Mouse (Mus musculus): ENCODE data around the gene Cxcr2. TPM values are rescaled to one million over a fixed set of nuclear protein-coding genes. Genes with fewer than 3 reads are reported as not detected.

Gene Cxcr2
- polyA plus RNA-seq, 1 experiment from 2014 or later = 0.10 TPM

GRCm38 (mm10) chr1:74179624-74180408 lies 26.0 kb downstream of the Cxcr2 start:
- Histone ChIP-seq H3K4me2 (replicated peaks) (no peak overlapping the region), H3K4me1 (no peaks in the 10 kb centered on the region), H3K9me3 (no peaks in the 10 kb centered on the region), H3K4me3 (no peak overlapping the region), H3K27ac (replicated peaks) (no peak overlapping the region), H3K36me3 (no peaks in the 10 kb centered on the region), H3K9ac (replicated peaks) (no peak overlapping the region), H3K27me3 (no peaks in the 10 kb centered on the region)
- WGBS = 67% methylated on average over 9 of the region's 9 CpGs
- no peak for ATAC-seq (ENCODE audit: low FRiP score, low read depth)

- Histone ChIP-seq H3K4me1 (no peaks in the 10 kb centered on the region), H3K4me2 (replicated peaks) (no peak overlapping the region), H3K36me3 (no peaks in the 10 kb centered on the region), H3K9me3 (no peaks in the 10 kb centered on the region), H3K27ac (replicated peaks) (no peak overlapping the region), H3K9ac (replicated peaks) (no peak overlapping the region), H3K4me3 (no peak overlapping the region), H3K27me3 (no peaks in the 10 kb centered on the region)
- 85% methylated on average over 2 of the region's 2 CpGs for WGBS
- no peak for ATAC-seq (ENCODE audit: low FRiP score, low read depth)
Observed at GRCm38 (mm10) chr1:74181462-74181861, 27.7 kb downstream of the Cxcr2 start.

GRCm38 (mm10) chr1:74183006-74183405 lies 29.2 kb downstream of the Cxcr2 start:
- ATAC-seq (ENCODE audit: low FRiP score, low read depth) = no peak
- WGBS = 75% methylated on average over 2 of the region's 2 CpGs
- no peaks in the 10 kb centered on the region for H3K36me3 ChIP-seq

GRCm38 (mm10) chr1:74190471-74190870 lies 36.7 kb downstream of the Cxcr2 start:
- no peak overlapping the region for H3K4me2 ChIP-seq (replicated peaks)
- H3K4me3 ChIP-seq = no peak overlapping the region
- H3K27me3 ChIP-seq = peaks cover 2% of the 10 kb centered on the region; the same call in 1 of the 2 replicates
- H3K36me3 ChIP-seq = no peaks in the 10 kb centered on the region
- no peaks in the 10 kb centered on the region for H3K9me3 ChIP-seq
- H3K27ac ChIP-seq (replicated peaks) = no peak overlapping the region
- ATAC-seq (ENCODE audit: low FRiP score, low read depth) = no peak
- H3K4me1 ChIP-seq = no peaks in the 10 kb centered on the region
- H3K9ac ChIP-seq (replicated peaks) = no peak overlapping the region
- 83% methylated on average over 7 of the region's 7 CpGs for WGBS

More at GRCm38 (mm10) chr1:74183006-74183405, 29.2 kb downstream of the Cxcr2 start:
- Histone ChIP-seq H3K27ac (replicated peaks) (no peak overlapping the region), H3K4me3 (no peak overlapping the region), H3K4me2 (replicated peaks) (no peak overlapping the region), H3K9ac (replicated peaks) (no peak overlapping the region), H3K9me3 (no peaks in the 10 kb centered on the region), H3K4me1 (no peaks in the 10 kb centered on the region), H3K27me3 (no peaks in the 10 kb centered on the region)

GRCm38 (mm10) chr1:74192711-74193110 lies 38.9 kb downstream of the Cxcr2 start:
- 80% methylated on average over 2 of the region's 2 CpGs for WGBS
- no peaks in the 10 kb centered on the region for H3K9me3 ChIP-seq
- ATAC-seq (ENCODE audit: low FRiP score, low read depth) = no peak
- H3K27ac ChIP-seq (replicated peaks) = no peak overlapping the region
- no peaks in the 10 kb centered on the region for H3K36me3 ChIP-seq
- H3K4me3 ChIP-seq = no peak overlapping the region
- H3K4me1 ChIP-seq = no peaks in the 10 kb centered on the region
- H3K27me3 ChIP-seq = peaks cover 16% of the 10 kb centered on the region
- no peak overlapping the region for H3K4me2 ChIP-seq (replicated peaks)
- no peak overlapping the region for H3K9ac ChIP-seq (replicated peaks)

- H3K4me2 ChIP-seq (replicated peaks) = no peak within 1 kb of the TSS
- H3K4me3 ChIP-seq = no peak within 1 kb of the TSS
- no peaks in the 10 kb centered on the region for H3K9me3 ChIP-seq
- no peak within 1 kb of the TSS for H3K9ac ChIP-seq (replicated peaks)
- H3K36me3 ChIP-seq = no peaks in the 10 kb centered on the region
- ATAC-seq (ENCODE audit: low FRiP score, low read depth) = no peak
- H3K27me3 ChIP-seq = peaks cover 34% of the 10 kb centered on the region
- H3K27ac ChIP-seq (replicated peaks) = no peak within 1 kb of the TSS
- H3K4me1 ChIP-seq = no peaks in the 10 kb centered on the region
- 76% methylated on average over 8 of the region's 8 CpGs for WGBS
Observed at GRCm38 (mm10) chr1:74194445-74194844, 40.7 kb downstream of the Cxcr2 start, which contains the start of gene Cxcr1. Gene Cxcr1, minus strand, starts transcription at chr1:74194631.

GRCm38 (mm10) chr1:74195961-74196360 lies 42.2 kb downstream of the Cxcr2 start:
- no peak overlapping the region for H3K4me2 ChIP-seq (replicated peaks)
- 46% methylated on average over 7 of the region's 7 CpGs for whole genome bisulfite sequencing

GRCm38 (mm10) chr1:74196621-74197419 lies 43.0 kb downstream of the Cxcr2 start:
- Histone ChIP-seq H3K36me3 (no peaks in the 10 kb centered on the region), H3K4me2 (replicated peaks) (no peak overlapping the region), H3K27me3 (peaks cover 56% of the 10 kb centered on the region), H3K4me3 (no peak overlapping the region), H3K27ac (replicated peaks) (no peak overlapping the region), H3K4me1 (no peaks in the 10 kb centered on the region), H3K9ac (replicated peaks) (no peak overlapping the region), H3K9me3 (no peaks in the 10 kb centered on the region)
- no peak for ATAC-seq (ENCODE audit: low FRiP score, low read depth)
- WGBS = 78% methylated on average over 17 of the region's 17 CpGs

More at GRCm38 (mm10) chr1:74195961-74196360, 42.2 kb downstream of the Cxcr2 start:
- Histone ChIP-seq H3K9ac (replicated peaks) (no peak overlapping the region), H3K4me1 (no peaks in the 10 kb centered on the region), H3K9me3 (no peaks in the 10 kb centered on the region), H3K27ac (replicated peaks) (no peak overlapping the region), H3K4me3 (no peak overlapping the region), H3K36me3 (no peaks in the 10 kb centered on the region), H3K27me3 (peaks cover 48% of the 10 kb centered on the region)
- ATAC-seq (ENCODE audit: low FRiP score, low read depth) = no peak

- H3K9me3 ChIP-seq = no peaks in the 10 kb centered on the region
Observed at GRCm38 (mm10) chr1:74197726-74198470, 44.1 kb downstream of the Cxcr2 start.

GRCm38 (mm10) chr1:74199046-74199445 lies 45.3 kb downstream of the Cxcr2 start:
- H3K4me2 ChIP-seq (replicated peaks) = no peak overlapping the region
- WGBS = 84% methylated on average over 8 of the region's 8 CpGs
- no peaks in the 10 kb centered on the region for H3K9me3 ChIP-seq
- ATAC-seq (ENCODE audit: low FRiP score, low read depth) = no peak
- no peaks in the 10 kb centered on the region for H3K4me1 ChIP-seq
- no peaks in the 10 kb centered on the region for H3K36me3 ChIP-seq
- H3K9ac ChIP-seq (replicated peaks) = no peak overlapping the region
- H3K27me3 ChIP-seq = peaks cover 77% of the 10 kb centered on the region
- no peak overlapping the region for H3K4me3 ChIP-seq
- no peak overlapping the region for H3K27ac ChIP-seq (replicated peaks)

More at GRCm38 (mm10) chr1:74197726-74198470, 44.1 kb downstream of the Cxcr2 start:
- H3K9ac ChIP-seq (replicated peaks) = no peak overlapping the region
- H3K4me3 ChIP-seq = no peak overlapping the region
- H3K36me3 ChIP-seq = no peaks in the 10 kb centered on the region
- no peak overlapping the region for H3K4me2 ChIP-seq (replicated peaks)
- no peak for ATAC-seq (ENCODE audit: low FRiP score, low read depth)
- peaks cover 67% of the 10 kb centered on the region for H3K27me3 ChIP-seq
- H3K27ac ChIP-seq (replicated peaks) = no peak overlapping the region
- no peaks in the 10 kb centered on the region for H3K4me1 ChIP-seq
- WGBS = 85% methylated on average over 12 of the region's 12 CpGs

GRCm38 (mm10) chr1:74201048-74201844 lies 47.5 kb downstream of the Cxcr2 start:
- no peak for ATAC-seq (ENCODE audit: low FRiP score, low read depth)
- Histone ChIP-seq H3K4me3 (no peak overlapping the region), H3K4me2 (replicated peaks) (no peak overlapping the region), H3K27ac (replicated peaks) (no peak overlapping the region), H3K36me3 (no peaks in the 10 kb centered on the region), H3K9ac (replicated peaks) (no peak overlapping the region), H3K4me1 (no peaks in the 10 kb centered on the region), H3K9me3 (no peaks in the 10 kb centered on the region), H3K27me3 (peaks cover 78% of the 10 kb centered on the region)
- WGBS = 88% methylated on average over 7 of the region's 7 CpGs

All from midbrain, embryonic 12.5 days (tissue).